Mouse (Mus musculus): ENCODE data around the gene Ubxn1. TPM values are rescaled to one million over a fixed set of nuclear protein-coding genes. Genes with fewer than 3 reads are reported as not detected.

Ubxn1 gene
- polyA plus RNA-seq, 1 experiment from 2014 or later, result 179 TPM

GRCm38 (mm10) chr19:8839908-8840791 lies 31.1 kb upstream of the Ubxn1 start:
- peaks cover 32% of the 10 kb centered on the region for H3K4me1 ChIP-seq
- no peaks in the 10 kb centered on the region for H3K9me3 ChIP-seq
- peak overlapping the region; percentile 67 for H3K9ac ChIP-seq
- 24% methylated on average over 29 of the region's 29 CpGs for WGBS
- H3K4me3 ChIP-seq, result peak overlapping the region; percentile 48
- H3K27ac ChIP-seq, result no peak overlapping the region
- peak overlapping the region; percentile 71 for H3K4me2 ChIP-seq (replicated peaks)
- H3K36me3 ChIP-seq, result peaks cover 21% of the 10 kb centered on the region
- no peaks in the 10 kb centered on the region for H3K27me3 ChIP-seq
- peak; percentile 21; the same call in 1 of the 2 replicates for ATAC-seq (ENCODE audit: low FRiP score, low read depth)

- Histone ChIP-seq H3K9ac (peak overlapping the region; percentile 67), H3K36me3 (peaks cover 20% of the 10 kb centered on the region), H3K27me3 (no peaks in the 10 kb centered on the region), H3K4me3 (peak overlapping the region; percentile 48), H3K4me2 (replicated peaks) (peak overlapping the region; percentile 71), H3K9me3 (no peaks in the 10 kb centered on the region), H3K4me1 (peaks cover 32% of the 10 kb centered on the region), H3K27ac (no peak overlapping the region)
- ATAC-seq (ENCODE audit: low FRiP score, low read depth), result no peak
- 91% methylated on average over 7 of the region's 7 CpGs for WGBS
Measured at GRCm38 (mm10) chr19:8841012-8841411, 30.3 kb upstream of the Ubxn1 start.

- no peaks in the 10 kb centered on the region for H3K9me3 ChIP-seq
- H3K4me3 ChIP-seq, result no peak overlapping the region
- H3K9ac ChIP-seq, result no peak overlapping the region
- 86% methylated on average over 6 of the region's 6 CpGs for WGBS
- H3K36me3 ChIP-seq, result peaks cover 40% of the 10 kb centered on the region
- H3K27me3 ChIP-seq, result no peaks in the 10 kb centered on the region
- H3K27ac ChIP-seq, result no peak overlapping the region
- ATAC-seq (ENCODE audit: low FRiP score, low read depth), result no peak
- no peak overlapping the region for H3K4me2 ChIP-seq (replicated peaks)
- H3K4me1 ChIP-seq, result peaks cover 32% of the 10 kb centered on the region
Measured at GRCm38 (mm10) chr19:8842961-8843360, 28.3 kb upstream of the Ubxn1 start.

- ATAC-seq (ENCODE audit: low FRiP score, low read depth), result no peak
- Histone ChIP-seq H3K4me2 (replicated peaks) (no peak overlapping the region), H3K4me1 (peaks cover 16% of the 10 kb centered on the region), H3K27me3 (no peaks in the 10 kb centered on the region), H3K9me3 (no peaks in the 10 kb centered on the region), H3K36me3 (peaks cover 47% of the 10 kb centered on the region), H3K4me3 (no peak overlapping the region), H3K9ac (no peak overlapping the region), H3K27ac (no peak overlapping the region)
- WGBS, result 62% methylated on average over 5 of the region's 5 CpGs
Measured at GRCm38 (mm10) chr19:8844371-8845129, 26.7 kb upstream of the Ubxn1 start.

- H3K36me3 ChIP-seq, result peaks cover 33% of the 10 kb centered on the region
- H3K4me1 ChIP-seq, result peaks cover 15% of the 10 kb centered on the region
- WGBS, result 83% methylated on average over 5 of the region's 5 CpGs
- no peak overlapping the region for H3K27ac ChIP-seq
- H3K4me3 ChIP-seq, result no peak overlapping the region
- no peak overlapping the region for H3K9ac ChIP-seq
- H3K27me3 ChIP-seq, result no peaks in the 10 kb centered on the region
- H3K4me2 ChIP-seq (replicated peaks), result no peak overlapping the region
- ATAC-seq (ENCODE audit: low FRiP score, low read depth), result no peak
- H3K9me3 ChIP-seq, result no peaks in the 10 kb centered on the region
Measured at GRCm38 (mm10) chr19:8848356-8848755, 22.9 kb upstream of the Ubxn1 start.

- H3K27me3 ChIP-seq, result no peaks in the 10 kb centered on the region
- no peaks in the 10 kb centered on the region for H3K9me3 ChIP-seq
- no peak within 1 kb of the TSS for H3K4me3 ChIP-seq
- 17% methylated on average over 7 of the region's 7 CpGs for WGBS
- ATAC-seq (ENCODE audit: low FRiP score, low read depth), result peak; percentile 67; the same call in 1 of the 2 replicates
- H3K9ac ChIP-seq, result 0 out of 2 replicates have a peak within 1 kb of the TSS, but pooled peaks have one; percentile 10
- H3K4me1 ChIP-seq, result peaks cover 15% of the 10 kb centered on the region
- peaks cover 32% of the 10 kb centered on the region for H3K36me3 ChIP-seq
- H3K4me2 ChIP-seq (replicated peaks), result peak within 1 kb of the TSS; percentile 17; the same call in 1 of the 2 replicates
- H3K27ac ChIP-seq, result peak within 1 kb of the TSS; percentile 52; the same call in 1 of the 2 replicates
Measured at GRCm38 (mm10) chr19:8850402-8850901, 20.8 kb upstream of the Ubxn1 start, which contains the start of gene Lrrn4cl. TSS of gene Lrrn4cl (plus strand) at chr19:8850768.

GRCm38 (mm10) chr19:8851639-8852038 lies 19.7 kb upstream of the Ubxn1 start:
- Histone ChIP-seq H3K27me3 (no peaks in the 10 kb centered on the region), H3K4me3 (no peak overlapping the region), H3K4me2 (replicated peaks) (no peak overlapping the region), H3K9ac (no peak overlapping the region), H3K4me1 (peaks cover 15% of the 10 kb centered on the region), H3K36me3 (peaks cover 20% of the 10 kb centered on the region), H3K9me3 (no peaks in the 10 kb centered on the region), H3K27ac (no peak overlapping the region)
- ATAC-seq (ENCODE audit: low FRiP score, low read depth), result no peak
- 54% methylated on average over 7 of the region's 7 CpGs for WGBS

GRCm38 (mm10) chr19:8852236-8852928 lies 18.9 kb upstream of the Ubxn1 start:
- WGBS, result 42% methylated on average over 10 of the region's 10 CpGs
- H3K27ac ChIP-seq, result no peak overlapping the region
- H3K9me3 ChIP-seq, result no peaks in the 10 kb centered on the region

GRCm38 (mm10) chr19:8853117-8853516 lies 18.2 kb upstream of the Ubxn1 start:
- Histone ChIP-seq H3K4me3 (no peak overlapping the region), H3K36me3 (peaks cover 6% of the 10 kb centered on the region), H3K27ac (no peak overlapping the region), H3K27me3 (no peaks in the 10 kb centered on the region), H3K4me1 (peaks cover 15% of the 10 kb centered on the region), H3K9ac (no peak overlapping the region), H3K4me2 (replicated peaks) (no peak overlapping the region), H3K9me3 (no peaks in the 10 kb centered on the region)
- 82% methylated on average over 3 of the region's 3 CpGs for WGBS
- ATAC-seq (ENCODE audit: low FRiP score, low read depth), result no peak

More at GRCm38 (mm10) chr19:8852236-8852928, 18.9 kb upstream of the Ubxn1 start:
- H3K9ac ChIP-seq, result no peak overlapping the region
- no peak for ATAC-seq (ENCODE audit: low FRiP score, low read depth)
- H3K36me3 ChIP-seq, result peaks cover 13% of the 10 kb centered on the region
- peaks cover 15% of the 10 kb centered on the region for H3K4me1 ChIP-seq
- no peaks in the 10 kb centered on the region for H3K27me3 ChIP-seq
- H3K4me3 ChIP-seq, result no peak overlapping the region
- H3K4me2 ChIP-seq (replicated peaks), result no peak overlapping the region

GRCm38 (mm10) chr19:8857689-8858088 lies 13.6 kb upstream of the Ubxn1 start:
- WGBS, result 44% methylated on average over 4 of the region's 4 CpGs
- Histone ChIP-seq H3K27ac (no peak overlapping the region), H3K4me3 (no peak overlapping the region), H3K9me3 (no peaks in the 10 kb centered on the region), H3K4me2 (replicated peaks) (no peak overlapping the region), H3K9ac (no peak overlapping the region), H3K4me1 (0 out of 2 replicates have a peak, but pooled peaks cover under 1% of the 10 kb centered on the region), H3K36me3 (no peaks in the 10 kb centered on the region), H3K27me3 (no peaks in the 10 kb centered on the region)
- ATAC-seq (ENCODE audit: low FRiP score, low read depth), result no peak

- ATAC-seq (ENCODE audit: low FRiP score, low read depth), result no peak
- no peaks in the 10 kb centered on the region for H3K27me3 ChIP-seq
- WGBS, result 25% methylated on average over 1 of the region's 1 CpGs
- no peaks in the 10 kb centered on the region for H3K4me1 ChIP-seq
- H3K36me3 ChIP-seq, result no peaks in the 10 kb centered on the region
- H3K27ac ChIP-seq, result no peak overlapping the region
- no peak overlapping the region for H3K4me2 ChIP-seq (replicated peaks)
- no peak overlapping the region for H3K9ac ChIP-seq
- H3K4me3 ChIP-seq, result no peak overlapping the region
- no peaks in the 10 kb centered on the region for H3K9me3 ChIP-seq
Measured at GRCm38 (mm10) chr19:8859018-8859417, 12.3 kb upstream of the Ubxn1 start.

All from limb, embryonic 13.5 days (tissue).